ENCODE assay signal across 15 mouse cellular contexts in genomic region chr8:90833628-90834320, GRCm38 (mm10). TPM values are rescaled to one million over a fixed set of nuclear protein-coding genes. Genes with fewer than 3 reads are reported as not detected.
A peak's percentile ranks its signal among the peaks of the same experiment; 100 is the strongest.
DNase-seq lines count a peak whose midpoint lies in the region; ATAC-seq and TF ChIP-seq lines count a peak whose summit lies in the region.
"Had no signal": no experiment of that assay in that cellular context is flagged by ENCODE, and none has a peak within 500 bp of the region (broad histone marks: within the 10 kb centered on the region; RNA-seq: fewer than 3 reads in every experiment).

No protein-coding gene starts in this region.

- H3K36me3 ChIP-seq in ES-Bruce4 (ENCODE audit: control insufficient read depth, insufficient read depth, low read length, poor library complexity, severe bottlenecking) (no peaks in the 10 kb centered on the region; the same call in 1 of the 2 replicates), myocyte (ENCODE audit: control insufficient read depth, insufficient read depth) (no peaks in the 10 kb centered on the region)
- H3K36me3 ChIP-seq in stomach, postnatal 0 days (ENCODE audit: control insufficient read depth, insufficient read depth, low read length): no peaks in the 10 kb centered on the region
- H3K36me3 ChIP-seq: hindbrain, embryonic 12.5 days; liver, embryonic 15.5 days had no signal

- no peak overlapping the region for H3ac ChIP-seq in myocyte (ENCODE audit: control insufficient read depth, insufficient read length)

- no peak for TF ChIP-seq CTCF in ES-Bruce4 (IDR thresholded peaks at IDR 0.05; ENCODE audit: low read depth, low read length)
- TF ChIP-seq CTCF in stomach, postnatal 0 days (IDR thresholded peaks at IDR 0.05; ENCODE audit: low read depth): no peak

- no peak for TF ChIP-seq POLR2A in ES-Bruce4 (IDR thresholded peaks at IDR 0.05; ENCODE audit: insufficient read depth, low read length)
- no peak for TF ChIP-seq POLR2A in myocyte (IDR thresholded peaks at IDR 0.05; ENCODE audit: insufficient read length, low read depth)

- no peaks in the 10 kb centered on the region for H3K79me2 ChIP-seq in myocyte (ENCODE audit: control insufficient read depth, insufficient read depth)

- H3K9me3 ChIP-seq in ES-Bruce4 (replicated peaks; ENCODE audit: control insufficient read depth, insufficient read depth, low read length, poor library complexity, severe bottlenecking): no peaks in the 10 kb centered on the region
- H3K9me3 ChIP-seq in stomach, postnatal 0 days (ENCODE audit: control insufficient read depth, low read length): no peaks in the 10 kb centered on the region
- H3K9me3 ChIP-seq: hindbrain, embryonic 12.5 days; liver, embryonic 15.5 days had no signal

- peaks cover 6% of the 10 kb centered on the region for H3K4me1 ChIP-seq in ES-Bruce4 (ENCODE audit: control insufficient read depth, insufficient read depth, low read length)
- no peaks in the 10 kb centered on the region for H3K4me1 ChIP-seq in stomach, postnatal 0 days (replicated peaks; ENCODE audit: control insufficient read depth, insufficient read depth)

- TF ChIP-seq EP300 in ES-Bruce4 (IDR thresholded peaks at IDR 0.05; ENCODE audit: insufficient read depth, low read depth, low read length): peak; percentile 70; the same call in 1 of the 2 replicates
- TF ChIP-seq EP300 in stomach, postnatal 0 days (optimal IDR thresholded peaks at IDR 0.05): no peak

- 58% methylated on average over 6 of the region's 6 CpGs for WGBS in stomach, postnatal 0 days

- H3K27ac ChIP-seq in ES-Bruce4 (ENCODE audit: insufficient read depth, low read length): peak overlapping the region; percentile 58
- H3K27ac ChIP-seq in stomach, postnatal 0 days (replicated peaks): no peak overlapping the region
- H3K27ac ChIP-seq: hindbrain, embryonic 12.5 days; layer of hippocampus, adult 2 months; liver, embryonic 15.5 days had no signal

- intact Hi-C loops in heart, postnatal 14 days (cut with DNase I): no loop called here
- intact Hi-C loops in heart, postnatal 25 days (cut with DNase I): no loop called here
- intact Hi-C loops in gastrocnemius, postnatal 14 days (cut with DNase I; ENCODE audit: low total_unique reads): loop anchor here (5.0 kb wide), 1 partner anchor 44 kb away; no protein-coding TSS in a partner anchor
- intact Hi-C loops in left cerebral cortex, postnatal 4 days (cut with DNase I): no loop called here

- 0 out of 2 replicates have a peak overlapping the region, but pooled peaks have one; percentile 0 for H3K9ac ChIP-seq in ES-Bruce4 (ENCODE audit: low read depth, poor library complexity, severe bottlenecking)
- H3K9ac ChIP-seq in stomach, postnatal 0 days (ENCODE audit: low read length): no peak overlapping the region
- H3K9ac ChIP-seq: hindbrain, embryonic 12.5 days; liver, embryonic 15.5 days had no signal

- no peaks in the 10 kb centered on the region for H3K27me3 ChIP-seq in ES-Bruce4 (ENCODE audit: control insufficient read depth, insufficient read depth, low read length, poor library complexity, severe bottlenecking)
- no peaks in the 10 kb centered on the region for H3K27me3 ChIP-seq in myocyte (ENCODE audit: control insufficient read depth, insufficient read depth, insufficient read length)
- no peaks in the 10 kb centered on the region for H3K27me3 ChIP-seq in stomach, postnatal 0 days (ENCODE audit: control insufficient read depth, insufficient read depth, low read length)
- H3K27me3 ChIP-seq: hindbrain, embryonic 12.5 days; liver, embryonic 15.5 days had no signal

- ATAC-seq in stomach, postnatal 0 days (ENCODE audit: low FRiP score, low TSS enrichment): no peak

- H3K4me2 ChIP-seq in myocyte (ENCODE audit: low read depth): peak overlapping the region; percentile 45
- H3K4me2 ChIP-seq in stomach, postnatal 0 days (replicated peaks; ENCODE audit: low read depth): no peak overlapping the region
- H3K4me2 ChIP-seq: hindbrain, embryonic 12.5 days; liver, embryonic 15.5 days had no signal

- DNase-seq in heart, postnatal 14 days: peak; percentile 23 to 37
- DNase-seq in heart, postnatal 25 days (ENCODE audit: low spot score): no peak
- peak; percentile 31 for DNase-seq in gastrocnemius, postnatal 14 days
- DNase-seq in stomach, postnatal 0 days (ENCODE audit: low spot score): no peak
- DNase-seq in left cerebral cortex, postnatal 4 days: no peak
- DNase-seq: cerebellum, adult 11 months; thymus, postnatal 36 days had no signal

- no peak overlapping the region for H3K4me3 ChIP-seq in ES-Bruce4 (ENCODE audit: low read depth, low read length)
- no peak overlapping the region for H3K4me3 ChIP-seq in myocyte
- no peak overlapping the region for H3K4me3 ChIP-seq in stomach, postnatal 0 days (ENCODE audit: low read depth, low read length)
- H3K4me3 ChIP-seq: hindbrain, embryonic 12.5 days; layer of hippocampus, adult 2 months; liver, embryonic 15.5 days had no signal

TF ChIP-seq in myocyte, 11 proteins besides CTCF, POLR2A, EP300 and RAD21:
- no peak for TF ChIP-seq USF1 (IDR thresholded peaks at IDR 0.05; ENCODE audit: low read depth)
- TF ChIP-seq TCF12 (IDR thresholded peaks at IDR 0.05; ENCODE audit: insufficient read depth, poor library complexity, severe bottlenecking): no peak
- no peak for TF ChIP-seq POLR2AphosphoS2 (IDR thresholded peaks at IDR 0.05; ENCODE audit: insufficient read length, low read depth)
- TF ChIP-seq CEBPB (IDR thresholded peaks at IDR 0.05; ENCODE audit: insufficient read depth, poor library complexity, severe bottlenecking): no peak
- peak in 1 of 3 experiments; percentile 26 for TF ChIP-seq MYOD1 (IDR thresholded peaks at IDR 0.05; ENCODE audit: control insufficient read depth in 1 of 3, insufficient read length in 2 of 3, low read depth in 2 of 3)

RNA-seq across cellular contexts. Expression of gene Chd9, which starts 5.6 kb away (rescaled TPM):
- total RNA-seq in heart, postnatal 14 days (2021): 10 to 100 TPM; 60.2 to 66.2 TPM
- total RNA-seq in heart, postnatal 25 days (2021): 10 to 100 TPM; 52.7 to 53.4 TPM
- polyA plus RNA-seq in ES-Bruce4 (2011; ENCODE audit: insufficient read depth, insufficient read length, low read depth, missing spikeins) (67.7 and 71.6 TPM in 2 replicates), myocyte (2012; fragmentation: generic; extraction: Trizol) (29.6 TPM)
- total RNA-seq in gastrocnemius, postnatal 14 days (2021): 10 to 100 TPM; 41.1 to 76.7 TPM
- polyA plus RNA-seq in stomach, postnatal 0 days (2015; fragmentation: Nextera tagmentation; extraction: Ambion mirVana): 125 and 131 TPM in 2 replicates
- 10 to 100 TPM; 83.3 to 85.0 TPM for total RNA-seq in left cerebral cortex, postnatal 4 days (2021)

RNA-seq across cellular contexts. Expression of gene Gm19935, which starts 16.6 kb away (rescaled TPM):
- under 1 TPM in 1 of 2 experiments, not detected in 1; 0.76 TPM for total RNA-seq in heart, postnatal 14 days (2021)
- not detected for total RNA-seq in heart, postnatal 25 days (2021)
- polyA plus RNA-seq in ES-Bruce4 (2011; ENCODE audit: insufficient read depth, insufficient read length, low read depth, missing spikeins) (not detected in 2 replicates), myocyte (2012; fragmentation: generic; extraction: Trizol) (not detected)
- total RNA-seq in gastrocnemius, postnatal 14 days (2021): not detected
- polyA plus RNA-seq in stomach, postnatal 0 days (2015; fragmentation: Nextera tagmentation; extraction: Ambion mirVana): 0.13 and 0.35 TPM in 2 replicates
- total RNA-seq in left cerebral cortex, postnatal 4 days (2021): 1 to 10 TPM; 1.1 to 1.3 TPM
- total RNA-seq: adrenal gland, postnatal 36 days; MEL had no signal
- polyA plus RNA-seq: embryonic facial prominence, embryonic 11.5 days; liver, embryonic 15.5 days had no signal

Comparison
In these comparisons a context has a peak if more than half of its experiments do, and no peak if none do; other contexts are left out.
1. DNase-seq: peak in heart, postnatal 14 days (2 of 2) and gastrocnemius, postnatal 14 days (single experiment); none in heart, postnatal 25 days (single experiment), stomach, postnatal 0 days (single experiment) and left cerebral cortex, postnatal 4 days (single experiment).